Mouse (Mus musculus): Measurements from ENCODE around the gene Tmem198b. TPM values are rescaled to one million over a fixed set of nuclear protein-coding genes. Genes with fewer than 3 reads are reported as not detected.

Tmem198b gene
- total RNA-seq, 2 experiments from 2014 or later, result 6.7 to 7.6 TPM

- DNase-seq (ENCODE audit: low spot score in 2 of 2), result no peak
These were observed 2.1 kb downstream of the Tmem198b start for GRCm38 (mm10) chr10:128801981-128802495.

- no peak for DNase-seq (ENCODE audit: low spot score in 2 of 2)
These were observed 5.5 kb downstream of the Tmem198b start for GRCm38 (mm10) chr10:128798676-128799075.

- DNase-seq (ENCODE audit: low spot score in 2 of 2), result no peak
These were observed 8.6 kb downstream of the Tmem198b start for GRCm38 (mm10) chr10:128795581-128795980.

- no peak for DNase-seq (ENCODE audit: low spot score in 2 of 2)
These were observed 9.8 kb downstream of the Tmem198b start for GRCm38 (mm10) chr10:128794391-128794790.

- no peak for DNase-seq (ENCODE audit: low spot score in 2 of 2)
These were observed 10.9 kb downstream of the Tmem198b start for GRCm38 (mm10) chr10:128793258-128793657.

- no peak for DNase-seq (ENCODE audit: low spot score in 2 of 2)
These were observed 12.1 kb downstream of the Tmem198b start for GRCm38 (mm10) chr10:128792041-128792440.

- peak; percentile 35 to 42 for DNase-seq (ENCODE audit: low spot score in 2 of 2)
These were observed 13.6 kb downstream of the Tmem198b start, which contains the start of gene Mmp19 for GRCm38 (mm10) chr10:128790398-128791124. Gene Mmp19, plus strand, starts transcription at chr10:128790910.

- no peak for DNase-seq (ENCODE audit: low spot score in 2 of 2)
These were observed 24.0 kb downstream of the Tmem198b start for GRCm38 (mm10) chr10:128780200-128780599.

GRCm38 (mm10) chr10:128779011-128779795, 25.0 kb downstream of the Tmem198b start:
- DNase-seq (ENCODE audit: low spot score in 2 of 2), result peak; percentile 45 to 72

- DNase-seq (ENCODE audit: low spot score in 2 of 2), result no peak
These were observed 25.7 kb downstream of the Tmem198b start for GRCm38 (mm10) chr10:128778441-128778840.

GRCm38 (mm10) chr10:128773685-128774084, 30.5 kb downstream of the Tmem198b start:
- no peak for DNase-seq (ENCODE audit: low spot score in 2 of 2)

- DNase-seq (ENCODE audit: low spot score in 2 of 2), result no peak
These were observed 31.3 kb downstream of the Tmem198b start for GRCm38 (mm10) chr10:128772895-128773294.

Other genes with a start within 250 kb of the Tmem198b start
- 10 to 100 TPM; 72.6 to 85.2 TPM for gene Pa2g4, start 238.4 kb downstream of the Tmem198b start, total RNA-seq (2021)
- gene Erbb3, start 214.7 kb downstream of the Tmem198b start, total RNA-seq (2021), result 1 to 10 TPM; 2.6 to 4.0 TPM
- gene Rps26, start 177.6 kb downstream of the Tmem198b start, total RNA-seq (2021), result 100 to 1,000 TPM; 564 to 729 TPM
- gene Ikzf4, start 158.4 kb downstream of the Tmem198b start, total RNA-seq (2021), result 1 to 10 TPM; 2.3 TPM
- 10 to 100 TPM; 29.4 to 37.6 TPM for gene Suox, start 130.3 kb downstream of the Tmem198b start, total RNA-seq (2021)
- 100 to 1,000 TPM; 112 to 122 TPM for gene Rab5b, start 108.1 kb downstream of the Tmem198b start, total RNA-seq (2021)
- gene Pmel, start 100.2 kb downstream of the Tmem198b start, total RNA-seq (2021), result 1 to 10 TPM in 1 of 2 experiments, under 1 TPM in 1; 0.42 to 1.1 TPM
- gene Cdk2, start 99.3 kb downstream of the Tmem198b start, total RNA-seq (2021), result 10 to 100 TPM; 12.8 to 13.1 TPM
- 10 to 100 TPM; 16.3 to 18.1 TPM for gene Dgka, start 59.5 kb downstream of the Tmem198b start, total RNA-seq (2021)
- 10 to 100 TPM; 21.6 to 23.8 TPM for gene Pym1, start 56.5 kb downstream of the Tmem198b start, total RNA-seq (2021)
- gene Mmp19, start 13.5 kb downstream of the Tmem198b start, total RNA-seq (2021), result 10 to 100 TPM; 33.1 to 41.7 TPM
- gene Dnajc14, start 308 bp downstream of the Tmem198b start, total RNA-seq (2021), result 10 to 100 TPM; 60.0 to 67.1 TPM
- 10 to 100 TPM; 52.6 to 53.4 TPM for gene Sarnp, start 13.0 kb upstream of the Tmem198b start, total RNA-seq (2021)
- gene Ormdl2, start 17.3 kb upstream of the Tmem198b start, total RNA-seq (2021), result 10 to 100 TPM; 45.2 to 52.3 TPM
- gene Gdf11, start 87.3 kb upstream of the Tmem198b start, total RNA-seq (2021), result 1 to 10 TPM; 1.4 to 1.9 TPM
- gene Cd63, start 96.6 kb upstream of the Tmem198b start, total RNA-seq (2021), result 100 to 1,000 TPM; 288 to 358 TPM
- gene Rdh5, start 118.5 kb upstream of the Tmem198b start, total RNA-seq (2021), result 10 to 100 TPM in 1 of 2 experiments, 1 to 10 TPM in 1; 9.8 to 11.8 TPM
- 100 to 1,000 TPM; 177 to 191 TPM for gene Bloc1s1, start 119.7 kb upstream of the Tmem198b start, total RNA-seq (2021)
- gene Itga7, start 129.4 kb upstream of the Tmem198b start, total RNA-seq (2021), result 10 to 100 TPM; 10.7 to 25.7 TPM
- gene Mettl7b, start 156.6 kb upstream of the Tmem198b start, total RNA-seq (2021), result under 1 TPM; 0.32 to 0.33 TPM
- not detected for gene Olfr9, start 185.1 kb upstream of the Tmem198b start, total RNA-seq (2021)
- gene Olfr763, start 206.4 kb upstream of the Tmem198b start, total RNA-seq (2021), result not detected
- not detected for gene Olfr764-ps1, start 235.5 kb upstream of the Tmem198b start, total RNA-seq (2021)
- gene Olfr765, start 245.6 kb upstream of the Tmem198b start, total RNA-seq (2021), result not detected